Mouse (Mus musculus) kidney, adult 2 months (tissue): ENCODE results near the gene Acsl1. TPM values are rescaled to one million over a fixed set of nuclear protein-coding genes. Genes with fewer than 3 reads are reported as not detected.
A peak's percentile ranks its signal among the peaks of the same experiment; 100 is the strongest.

Experiments used
- DNase-seq: peaks from one replicate; pipeline ENCODE4 v3.0.0; 2021
- H3K27ac ChIP-seq: fragments of 200-500 bp; 2 replicates; pipeline ENCODE4 v1.5.1; 2012; ENCODE audit warnings: low read depth, low read length, control low read depth, inconsistent platforms; ENCODE audit not compliant: insufficient read depth
- H3K27me3 ChIP-seq: fragments of 200-500 bp; replicated peaks from 2 replicates; pipeline ENCODE4 v1.6.1; 2012; ENCODE audit warnings: mild to moderate bottlenecking, moderate library complexity, low read length, inconsistent platforms; ENCODE audit not compliant: control insufficient read depth, insufficient read depth
- H3K36me3 ChIP-seq: fragments of 200-500 bp; 2 replicates; pipeline ENCODE4 v1.6.1; 2012; ENCODE audit warnings: mild to moderate bottlenecking, moderate library complexity, low read length, inconsistent platforms; ENCODE audit not compliant: control insufficient read depth, insufficient read depth
- H3K4me1 ChIP-seq: fragments of 200-500 bp; 2 replicates; pipeline ENCODE4 v1.6.1; 2011; ENCODE audit warnings: low read length; ENCODE audit not compliant: control insufficient read depth, insufficient read depth
- H3K4me3 ChIP-seq: fragments of 200-500 bp; 2 replicates; pipeline ENCODE4 v1.5.1; 2011; ENCODE audit warnings: mild to moderate bottlenecking, low read depth, low read length, control low read depth; ENCODE audit not compliant: insufficient read depth
- CTCF ChIP-seq: fragments of 200-500 bp; conservative IDR thresholded peaks from 2 replicates; pipeline ENCODE4 v1.5.1; 2011; ENCODE audit warnings: low read depth, mild to moderate bottlenecking, control low read depth, low read length, moderate library complexity, mixed read lengths; ENCODE audit not compliant: insufficient read depth, insufficient read length
- POLR2A ChIP-seq: fragments of 200-500 bp; IDR thresholded peaks from one replicate; pipeline ENCODE4 v1.6.1; 2011; ENCODE audit warnings: low read depth, low read length, control low read depth
- WGBS: fragments of 180-500 bp; shearing (Covaris S2); methylation state at CpG from one replicate; pipeline ENCODE4 v1.1.7; 2018; 5-methylcytosine and 5-hydroxymethylcytosine counted together
- polyA plus RNA-seq: library from polyadenylated mRNA; depleted of rRNA; stranded (reverse); fragments of >200 nt; gene quantifications from 2 replicates; pipeline ENCODE4 v1.2.3, GENCODE M21; 2012; rRNA removed

The Acsl1 gene
- 206 and 212 TPM in 2 replicates for polyA plus RNA-seq

- H3K27me3 ChIP-seq: no peaks in the 10 kb centered on the region
Observed at GRCm38 (mm10) chr8:46470792-46471781, at the start of gene Acsl1. Gene Acsl1, plus strand, starts transcription at chr8:46471037.

GRCm38 (mm10) chr8:46421515-46421914 is 49.3 kb upstream of the Acsl1 start:
- no peaks in the 10 kb centered on the region for H3K27me3 ChIP-seq
- H3K27ac ChIP-seq: no peak overlapping the region
- no peak for DNase-seq
- H3K4me3 ChIP-seq: no peak overlapping the region
- H3K36me3 ChIP-seq: no peaks in the 10 kb centered on the region
- WGBS: 61% methylated on average over 6 of the region's 6 CpGs
- TF ChIP-seq POLR2A (no peak), CTCF (no peak)
- no peaks in the 10 kb centered on the region for H3K4me1 ChIP-seq

More at GRCm38 (mm10) chr8:46470792-46471781, at the start of gene Acsl1:
- under 1% methylated on average over 100 of the region's 106 CpGs for WGBS
- peak; percentile 100 for DNase-seq
- Histone ChIP-seq H3K4me1 (peaks cover 4% of the 10 kb centered on the region; the same call in 1 of the 2 replicates), H3K27ac (peak within 1 kb of the TSS; percentile 63), H3K36me3 (no peaks in the 10 kb centered on the region), H3K4me3 (peak within 1 kb of the TSS; percentile 96)
- no peak for TF ChIP-seq CTCF
- TF ChIP-seq POLR2A: peak; percentile 72

- Histone ChIP-seq H3K4me1 (no peaks in the 10 kb centered on the region), H3K36me3 (no peaks in the 10 kb centered on the region), H3K27me3 (no peaks in the 10 kb centered on the region), H3K27ac (no peak overlapping the region), H3K4me3 (no peak overlapping the region)
- DNase-seq: peak; percentile 25
- TF ChIP-seq POLR2A (no peak), CTCF (no peak)
Observed at GRCm38 (mm10) chr8:46427940-46428339, 42.9 kb upstream of the Acsl1 start.

- 50% methylated on average over 7 of the region's 7 CpGs for WGBS
- no peaks in the 10 kb centered on the region for H3K4me1 ChIP-seq
- peak; percentile 36 for DNase-seq
- H3K27me3 ChIP-seq: no peaks in the 10 kb centered on the region
- no peak overlapping the region for H3K4me3 ChIP-seq
- H3K36me3 ChIP-seq: no peaks in the 10 kb centered on the region
- TF ChIP-seq POLR2A (no peak), CTCF (no peak)
- H3K27ac ChIP-seq: no peak overlapping the region
Observed at GRCm38 (mm10) chr8:46429871-46430270, 41.0 kb upstream of the Acsl1 start.

- no peak overlapping the region for H3K4me3 ChIP-seq
- TF ChIP-seq POLR2A: no peak
- no peaks in the 10 kb centered on the region for H3K36me3 ChIP-seq
- 89% methylated on average over 4 of the region's 4 CpGs for WGBS
- no peak overlapping the region for H3K27ac ChIP-seq
- no peaks in the 10 kb centered on the region for H3K27me3 ChIP-seq
- H3K4me1 ChIP-seq: no peaks in the 10 kb centered on the region
- DNase-seq: no peak
Observed at GRCm38 (mm10) chr8:46431921-46432320, 38.9 kb upstream of the Acsl1 start.

GRCm38 (mm10) chr8:46432581-46432980 is 38.3 kb upstream of the Acsl1 start:
- TF ChIP-seq CTCF: no peak
- no peak for TF ChIP-seq POLR2A
- 90% methylated on average over 3 of the region's 3 CpGs for WGBS
- H3K27ac ChIP-seq: no peak overlapping the region
- H3K36me3 ChIP-seq: no peaks in the 10 kb centered on the region
- no peaks in the 10 kb centered on the region for H3K27me3 ChIP-seq
- H3K4me1 ChIP-seq: no peaks in the 10 kb centered on the region
- H3K4me3 ChIP-seq: no peak overlapping the region
- no peak for DNase-seq

- H3K27ac ChIP-seq: no peak overlapping the region
- DNase-seq: no peak
- H3K36me3 ChIP-seq: no peaks in the 10 kb centered on the region
- H3K4me1 ChIP-seq: no peaks in the 10 kb centered on the region
- TF ChIP-seq POLR2A: no peak
- TF ChIP-seq CTCF: no peak
- H3K27me3 ChIP-seq: no peaks in the 10 kb centered on the region
- 24% methylated on average over 1 of the region's 1 CpGs for WGBS
- no peak overlapping the region for H3K4me3 ChIP-seq
Observed at GRCm38 (mm10) chr8:46433656-46434055, 37.2 kb upstream of the Acsl1 start.
